Mouse (Mus musculus) C2C12 (cell line): ENCODE results near the gene Col19a1.

ENCODE experiments used
- CTCF ChIP-seq: IDR thresholded peaks from one replicate; pipeline ENCODE4 v1.5.1; 2011; ENCODE audit not compliant: control insufficient read depth, insufficient read depth, insufficient read length
- MAX ChIP-seq: IDR thresholded peaks from one replicate; pipeline ENCODE4 v1.6.1; 2011; ENCODE audit warnings: mild to moderate bottlenecking, control low read depth

DNA sequence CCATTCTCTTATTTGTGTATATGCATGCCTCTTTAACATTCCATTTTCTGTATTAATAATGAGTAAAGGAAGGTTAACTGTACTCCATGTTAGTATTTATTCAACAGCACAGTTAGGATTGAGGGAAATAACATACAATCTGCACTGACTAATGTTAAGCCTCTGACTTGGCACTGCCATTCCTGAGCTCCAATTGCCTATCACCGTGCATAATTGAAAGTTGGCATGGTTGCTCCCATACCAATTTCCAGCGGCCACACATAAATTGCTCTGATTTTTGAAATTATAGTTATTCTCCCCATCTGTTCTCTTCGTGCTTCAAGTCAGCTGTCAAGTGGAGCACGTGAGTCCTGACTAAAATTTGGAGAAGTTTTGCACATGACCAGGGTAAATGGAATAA, 91.9 kb downstream of the Col19a1 start:
- TF ChIP-seq CTCF: no peak
- no peak for TF ChIP-seq MAX
